Mouse (Mus musculus) hindbrain, embryonic 16.5 days (tissue): Measurements from ENCODE around the gene Gm9. TPM values are rescaled to one million over a fixed set of nuclear protein-coding genes. Genes with fewer than 3 reads are reported as not detected.
A peak's percentile ranks its signal among the peaks of the same experiment; 100 is the strongest.

Source experiments
- ATAC-seq: fragments of 200-750 bp; cut with Nextera tagmentation; 2 replicates; pipeline ENCODE4 v1.8.0; 2017; ENCODE audit warnings: moderate TSS enrichment, moderate library complexity
- H3K27ac ChIP-seq: fragments of 300-500 bp; sonication (generic); 2 replicates; pipeline ENCODE4 v1.5.1; 2014; ENCODE audit warnings: low read depth, mild to moderate bottlenecking, control low read depth, low read length, moderate library complexity
- H3K27me3 ChIP-seq: fragments of 300-500 bp; sonication (generic); replicated peaks from 2 replicates; pipeline ENCODE4 v1.6.1; 2014; ENCODE audit warnings: low read length; ENCODE audit not compliant: control insufficient read depth, insufficient read depth
- H3K36me3 ChIP-seq: fragments of 300-500 bp; sonication (generic); 2 replicates; pipeline ENCODE4 v1.6.1; 2014; ENCODE audit warnings: mild to moderate bottlenecking, low read length, moderate library complexity, mixed read lengths; ENCODE audit not compliant: control insufficient read depth, insufficient read depth
- H3K4me1 ChIP-seq: fragments of 300-500 bp; sonication (generic); 2 replicates; pipeline ENCODE4 v1.6.1; 2014; ENCODE audit warnings: low read depth, low read length; ENCODE audit not compliant: control insufficient read depth, insufficient read depth
- H3K4me2 ChIP-seq: fragments of 300-500 bp; sonication (generic); 2 replicates; pipeline ENCODE4 v1.6.1; 2014; ENCODE audit warnings: mild to moderate bottlenecking, low read length, control low read depth, moderate library complexity
- H3K4me3 ChIP-seq: fragments of 300-500 bp; sonication (generic); 2 replicates; pipeline ENCODE4 v1.5.1; 2014; ENCODE audit warnings: mild to moderate bottlenecking, low read length, control low read depth, moderate library complexity
- H3K9ac ChIP-seq: fragments of 300-500 bp; sonication (generic); 2 replicates; pipeline ENCODE4 v1.6.1; 2014; ENCODE audit warnings: low read depth, mild to moderate bottlenecking, control low read depth, low read length, moderate library complexity
- H3K9me3 ChIP-seq: fragments of 300-500 bp; sonication (generic); 2 replicates; pipeline ENCODE4 v1.6.1; 2014; ENCODE audit warnings: mild to moderate bottlenecking, low read length, moderate library complexity; ENCODE audit not compliant: control insufficient read depth
- WGBS: fragments of 180-500 bp; shearing (Covaris S2); extraction: QIAGEN DNeasy Blood & Tissue Kit; methylation state at CpG from one replicate; pipeline ENCODE4 v1.1.7; 2014; 5-methylcytosine and 5-hydroxymethylcytosine counted together
- polyA plus RNA-seq: library from polyadenylated mRNA; unstranded; fragments of >200 nt; fragmentation: Nextera tagmentation; extraction: Ambion mirVana; gene quantifications from 2 replicates; pipeline ENCODE4 v1.2.1, GENCODE M21; 2015

Gm9 gene
- polyA plus RNA-seq, 1 experiment from 2014 or later = not detected

DNA sequence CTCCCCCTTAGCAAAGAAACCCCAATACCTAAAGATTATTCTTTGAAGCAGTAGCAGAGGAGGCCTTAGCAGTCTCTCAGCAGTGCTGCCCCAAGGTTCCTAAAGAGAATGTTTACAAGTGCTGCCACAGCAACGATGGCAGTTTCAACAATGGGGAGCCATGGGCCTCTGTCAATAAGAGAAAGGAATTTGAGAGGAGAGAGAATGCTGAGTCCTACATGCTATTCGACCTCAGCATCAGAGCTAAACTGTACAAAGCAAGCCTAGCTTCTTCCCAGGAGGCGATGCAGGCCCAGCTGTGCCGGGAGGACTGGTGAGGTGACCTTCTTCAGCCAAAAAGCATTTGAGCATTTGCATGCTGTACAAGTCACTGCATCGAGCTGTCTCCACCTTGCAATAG, 42.1 kb downstream of the Gm9 start, which contains the start of gene Akap14:
Gene Akap14 (minus strand): TSS at position 101 of the 400 bp plus-strand sequence.
- Histone ChIP-seq H3K27ac (no peak within 1 kb of the TSS), H3K4me1 (no peaks in the 10 kb centered on the region), H3K9ac (no peak within 1 kb of the TSS), H3K36me3 (no peaks in the 10 kb centered on the region), H3K27me3 (no peaks in the 10 kb centered on the region), H3K4me3 (no peak within 1 kb of the TSS), H3K4me2 (no peak within 1 kb of the TSS), H3K9me3 (no peaks in the 10 kb centered on the region)
- ATAC-seq = 0 out of 2 replicates have a peak, but pooled peaks have one; percentile 45
- WGBS = 36% methylated on average over 5 of the region's 5 CpGs

- Histone ChIP-seq H3K4me1 (no peaks in the 10 kb centered on the region), H3K4me3 (no peak overlapping the region), H3K9me3 (no peaks in the 10 kb centered on the region), H3K9ac (no peak overlapping the region), H3K27ac (no peak overlapping the region), H3K27me3 (no peaks in the 10 kb centered on the region), H3K4me2 (no peak overlapping the region), H3K36me3 (no peaks in the 10 kb centered on the region)
- no peak; the same call in 1 of the 2 replicates for ATAC-seq
- 40% methylated on average over 3 of the region's 3 CpGs for WGBS
Observed at GRCm38 (mm10) chrX:37167085-37167484, 43.8 kb downstream of the Gm9 start.

GRCm38 (mm10) chrX:37163115-37163514, 47.7 kb downstream of the Gm9 start:
- H3K36me3 ChIP-seq = no peaks in the 10 kb centered on the region
- H3K4me1 ChIP-seq = no peaks in the 10 kb centered on the region
- no peak overlapping the region for H3K27ac ChIP-seq
- WGBS = 79% methylated on average over 18 of the region's 18 CpGs
- H3K4me2 ChIP-seq = no peak overlapping the region
- no peaks in the 10 kb centered on the region for H3K27me3 ChIP-seq
- ATAC-seq = no peak
- no peak overlapping the region for H3K4me3 ChIP-seq
- no peaks in the 10 kb centered on the region for H3K9me3 ChIP-seq
- H3K9ac ChIP-seq = no peak overlapping the region

DNA sequence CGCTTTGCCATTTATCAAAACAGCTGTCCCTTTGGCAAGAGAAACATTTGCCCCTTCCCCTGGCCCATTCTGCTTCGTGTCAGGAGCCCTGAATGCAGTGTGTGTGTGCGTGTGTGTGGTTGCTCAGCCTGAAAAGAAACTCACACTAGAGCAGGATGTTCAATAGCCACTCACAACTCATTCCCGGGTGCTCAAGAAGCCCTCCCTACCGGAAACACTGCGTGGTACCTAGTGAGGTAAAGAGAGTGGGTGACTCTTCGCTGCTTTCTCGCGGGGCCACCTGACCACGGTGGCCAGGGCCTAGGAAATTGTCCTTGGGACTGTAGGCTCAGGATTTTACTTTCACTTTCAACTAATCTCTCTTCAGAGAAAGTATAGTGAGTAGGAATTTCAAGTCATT, 49.7 kb downstream of the Gm9 start:
- H3K9ac ChIP-seq = no peak overlapping the region
- H3K36me3 ChIP-seq = no peaks in the 10 kb centered on the region
- no peaks in the 10 kb centered on the region for H3K4me1 ChIP-seq
- no peak overlapping the region for H3K4me3 ChIP-seq
- ATAC-seq = no peak
- 67% methylated on average over 9 of the region's 10 CpGs for WGBS
- H3K9me3 ChIP-seq = no peaks in the 10 kb centered on the region
- no peak overlapping the region for H3K4me2 ChIP-seq
- H3K27me3 ChIP-seq = no peaks in the 10 kb centered on the region
- no peak overlapping the region for H3K27ac ChIP-seq

Other genes with a start within 250 kb of the Gm9 start
- 77.8 and 78.0 TPM in 2 replicates for gene Sept6, start 219.2 kb downstream of the Gm9 start, polyA plus RNA-seq
- gene Sowahd, start 162.2 kb downstream of the Gm9 start, polyA plus RNA-seq = 0.10 and 0.16 TPM in 2 replicates
- 227 and 236 TPM in 2 replicates for gene Rpl39, start 125.6 kb downstream of the Gm9 start, polyA plus RNA-seq
- gene Upf3b, start 100.7 kb downstream of the Gm9 start, polyA plus RNA-seq = 24.8 and 27.2 TPM in 2 replicates
- gene Nkap, start 84.2 kb downstream of the Gm9 start, polyA plus RNA-seq = 20.7 and 24.0 TPM in 2 replicates
- 0.28 and 0.36 TPM in 2 replicates for gene Akap14, start 42.2 kb downstream of the Gm9 start, polyA plus RNA-seq
- 639 and 741 TPM in 2 replicates for gene Ndufa1, start 19.9 kb downstream of the Gm9 start, polyA plus RNA-seq
- 21.0 and 26.6 TPM in 2 replicates for gene Rnf113a1, start 19.8 kb downstream of the Gm9 start, polyA plus RNA-seq
- not detected in 2 replicates for gene Rhox1, start 11.2 kb upstream of the Gm9 start, polyA plus RNA-seq
- not detected in 2 replicates for gene Rhox2a, start 33.9 kb upstream of the Gm9 start, polyA plus RNA-seq
- not detected in 2 replicates for gene Rhox3a, start 38.9 kb upstream of the Gm9 start, polyA plus RNA-seq
- gene Rhox4a, start 54.3 kb upstream of the Gm9 start, polyA plus RNA-seq = not detected in 2 replicates
- gene Rhox3a2, start 169.0 kb upstream of the Gm9 start, polyA plus RNA-seq = not detected in 2 replicates
- gene Rhox4a2, start 179.8 kb upstream of the Gm9 start, polyA plus RNA-seq = not detected in 2 replicates
- gene Rhox2b, start 201.0 kb upstream of the Gm9 start, polyA plus RNA-seq = not detected in 2 replicates
- gene Rhox4b, start 221.5 kb upstream of the Gm9 start, polyA plus RNA-seq = not detected in 2 replicates
- gene Rhox2c, start 242.6 kb upstream of the Gm9 start, polyA plus RNA-seq = not detected in 2 replicates
- gene Rhox3c, start 247.5 kb upstream of the Gm9 start, polyA plus RNA-seq = not detected in 2 replicates